Mouse (Mus musculus): ENCODE results near the gene Asic3. TPM values are rescaled to one million over a fixed set of nuclear protein-coding genes. Genes with fewer than 3 reads are reported as not detected.

The Asic3 gene
- polyA plus RNA-seq, 1 experiment, result not detected

GRCm38 (mm10) chr5:24399686-24400085 is 13.5 kb upstream of the Asic3 start:
- TF ChIP-seq EP300 (IDR thresholded peaks at IDR 0.05; ENCODE audit: insufficient read depth, low read depth, low read length), result no peak
- no peak for TF ChIP-seq POLR2A (IDR thresholded peaks at IDR 0.05; ENCODE audit: insufficient read depth, low read length)
- TF ChIP-seq CTCF (IDR thresholded peaks at IDR 0.05; ENCODE audit: low read depth, low read length), result no peak
- Histone ChIP-seq H3K27ac (ENCODE audit: insufficient read depth, low read length) (no peak overlapping the region), H3K9ac (ENCODE audit: low read depth, poor library complexity, severe bottlenecking) (no peak overlapping the region), H3K4me1 (ENCODE audit: control insufficient read depth, insufficient read depth, low read length) (no peaks in the 10 kb centered on the region), H3K27me3 (ENCODE audit: control insufficient read depth, insufficient read depth, low read length, poor library complexity, severe bottlenecking) (no peaks in the 10 kb centered on the region), H3K36me3 (ENCODE audit: control insufficient read depth, insufficient read depth, low read length, poor library complexity, severe bottlenecking) (no peaks in the 10 kb centered on the region), H3K9me3 (replicated peaks; ENCODE audit: control insufficient read depth, insufficient read depth, low read length, poor library complexity, severe bottlenecking) (no peaks in the 10 kb centered on the region), H3K4me3 (ENCODE audit: low read depth, low read length) (no peak overlapping the region)

DNA sequence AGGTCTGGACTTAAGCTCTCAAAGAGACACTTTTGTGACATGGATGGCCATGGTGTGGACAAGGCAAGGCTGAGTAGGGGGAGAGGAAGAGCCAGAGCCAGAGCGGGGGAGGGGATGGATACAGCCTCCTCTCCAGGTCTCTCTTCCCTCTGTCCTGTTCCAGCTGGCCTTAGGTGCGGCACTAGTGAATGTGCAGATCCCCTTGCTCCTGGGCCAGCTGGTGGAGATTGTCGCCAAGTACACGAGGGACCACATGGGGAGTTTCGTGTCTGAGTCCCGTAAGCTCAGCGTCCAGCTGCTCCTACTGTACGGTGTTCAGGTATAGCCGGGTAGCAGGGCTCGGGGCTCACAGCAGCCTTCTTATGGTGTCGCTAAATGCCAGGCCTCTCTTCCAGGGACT is 12.8 kb upstream of the Asic3 start:
- no peak overlapping the region for H3K9ac ChIP-seq (ENCODE audit: low read depth, poor library complexity, severe bottlenecking)
- no peak for TF ChIP-seq CTCF (IDR thresholded peaks at IDR 0.05; ENCODE audit: low read depth, low read length)
- no peak for TF ChIP-seq POLR2A (IDR thresholded peaks at IDR 0.05; ENCODE audit: insufficient read depth, low read length)
- no peak for TF ChIP-seq EP300 (IDR thresholded peaks at IDR 0.05; ENCODE audit: insufficient read depth, low read depth, low read length)
- no peaks in the 10 kb centered on the region for H3K9me3 ChIP-seq (replicated peaks; ENCODE audit: control insufficient read depth, insufficient read depth, low read length, poor library complexity, severe bottlenecking)
- no peaks in the 10 kb centered on the region for H3K4me1 ChIP-seq (ENCODE audit: control insufficient read depth, insufficient read depth, low read length)
- H3K27ac ChIP-seq (ENCODE audit: insufficient read depth, low read length), result no peak overlapping the region
- H3K4me3 ChIP-seq (ENCODE audit: low read depth, low read length), result no peak overlapping the region
- H3K36me3 ChIP-seq (ENCODE audit: control insufficient read depth, insufficient read depth, low read length, poor library complexity, severe bottlenecking), result no peaks in the 10 kb centered on the region
- H3K27me3 ChIP-seq (ENCODE audit: control insufficient read depth, insufficient read depth, low read length, poor library complexity, severe bottlenecking), result no peaks in the 10 kb centered on the region

GRCm38 (mm10) chr5:24400911-24401605 is 12.1 kb upstream of the Asic3 start:
- Histone ChIP-seq H3K36me3 (ENCODE audit: control insufficient read depth, insufficient read depth, low read length, poor library complexity, severe bottlenecking) (no peaks in the 10 kb centered on the region), H3K27ac (ENCODE audit: insufficient read depth, low read length) (no peak overlapping the region), H3K9ac (ENCODE audit: low read depth, poor library complexity, severe bottlenecking) (no peak overlapping the region), H3K9me3 (replicated peaks; ENCODE audit: control insufficient read depth, insufficient read depth, low read length, poor library complexity, severe bottlenecking) (no peaks in the 10 kb centered on the region), H3K4me1 (ENCODE audit: control insufficient read depth, insufficient read depth, low read length) (no peaks in the 10 kb centered on the region), H3K4me3 (ENCODE audit: low read depth, low read length) (no peak overlapping the region), H3K27me3 (ENCODE audit: control insufficient read depth, insufficient read depth, low read length, poor library complexity, severe bottlenecking) (no peaks in the 10 kb centered on the region)
- TF ChIP-seq EP300 (IDR thresholded peaks at IDR 0.05; ENCODE audit: insufficient read depth, low read depth, low read length), result no peak
- no peak for TF ChIP-seq POLR2A (IDR thresholded peaks at IDR 0.05; ENCODE audit: insufficient read depth, low read length)
- TF ChIP-seq CTCF (IDR thresholded peaks at IDR 0.05; ENCODE audit: low read depth, low read length), result no peak

DNA sequence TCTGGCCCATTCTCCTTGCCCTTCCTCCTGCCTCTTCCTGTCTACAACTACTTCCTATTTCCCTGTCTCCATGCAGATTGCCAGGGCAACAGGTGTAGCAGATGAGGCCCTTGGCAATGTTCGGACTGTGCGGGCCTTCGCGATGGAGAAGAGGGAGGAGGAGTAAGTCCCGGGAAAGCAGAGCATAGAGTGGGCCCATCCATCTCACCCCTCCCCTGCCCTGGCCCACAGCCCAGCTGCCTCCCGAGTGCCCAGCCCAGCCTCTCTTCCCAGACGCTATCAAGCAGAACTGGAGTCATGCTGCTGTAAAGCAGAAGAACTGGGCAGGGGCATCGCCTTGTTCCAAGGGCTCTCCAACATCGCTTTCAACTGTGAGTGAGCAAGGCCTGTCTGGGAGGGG is 11.2 kb upstream of the Asic3 start:
- Histone ChIP-seq H3K9me3 (replicated peaks; ENCODE audit: control insufficient read depth, insufficient read depth, low read length, poor library complexity, severe bottlenecking) (no peaks in the 10 kb centered on the region), H3K9ac (ENCODE audit: low read depth, poor library complexity, severe bottlenecking) (no peak overlapping the region), H3K27ac (ENCODE audit: insufficient read depth, low read length) (no peak overlapping the region), H3K4me1 (ENCODE audit: control insufficient read depth, insufficient read depth, low read length) (no peaks in the 10 kb centered on the region), H3K27me3 (ENCODE audit: control insufficient read depth, insufficient read depth, low read length, poor library complexity, severe bottlenecking) (no peaks in the 10 kb centered on the region), H3K4me3 (ENCODE audit: low read depth, low read length) (no peak overlapping the region), H3K36me3 (ENCODE audit: control insufficient read depth, insufficient read depth, low read length, poor library complexity, severe bottlenecking) (no peaks in the 10 kb centered on the region)
- TF ChIP-seq EP300 (IDR thresholded peaks at IDR 0.05; ENCODE audit: insufficient read depth, low read depth, low read length) (no peak), POLR2A (IDR thresholded peaks at IDR 0.05; ENCODE audit: insufficient read depth, low read length) (no peak), CTCF (IDR thresholded peaks at IDR 0.05; ENCODE audit: low read depth, low read length) (no peak)

DNA sequence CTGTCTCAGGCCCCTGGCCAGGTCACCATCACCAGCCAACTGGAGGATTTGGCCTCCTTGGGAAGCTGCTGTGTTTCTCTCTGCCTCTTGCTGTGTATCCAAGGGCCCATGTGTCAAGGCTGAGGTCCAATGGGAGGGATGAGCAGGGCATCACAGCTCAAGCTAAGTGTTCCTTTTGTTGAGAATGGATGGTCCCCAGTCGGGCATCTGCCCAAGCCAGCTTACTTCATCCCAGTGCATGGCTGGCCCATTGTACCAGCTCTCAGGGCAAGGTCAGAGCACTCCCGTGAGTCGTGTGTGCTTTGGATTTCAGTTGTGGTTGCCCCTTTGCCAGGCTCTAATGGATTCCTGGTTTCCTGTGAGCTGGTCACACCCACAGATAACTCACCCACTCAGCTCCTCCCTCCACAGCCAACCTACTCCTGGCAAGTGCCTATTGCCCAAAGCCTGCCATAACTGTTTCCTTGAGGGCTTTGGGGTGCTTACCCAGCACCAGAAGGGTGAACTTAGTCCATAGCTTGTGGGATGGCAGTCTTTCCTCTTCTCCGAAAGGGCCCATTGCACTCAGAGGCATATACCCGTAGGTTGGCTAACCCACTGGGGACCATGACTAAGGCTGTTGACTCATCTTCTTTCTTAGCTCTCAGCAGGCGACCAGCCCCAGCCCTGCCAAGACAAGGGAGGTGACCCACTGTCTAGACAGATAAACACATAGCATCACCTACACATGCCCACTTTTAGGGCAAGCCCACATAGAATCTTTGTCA is 8.4 kb upstream of the Asic3 start:
- Histone ChIP-seq H3K36me3 (ENCODE audit: control insufficient read depth, insufficient read depth, low read length, poor library complexity, severe bottlenecking) (no peaks in the 10 kb centered on the region), H3K27me3 (ENCODE audit: control insufficient read depth, insufficient read depth, low read length, poor library complexity, severe bottlenecking) (no peaks in the 10 kb centered on the region), H3K4me3 (ENCODE audit: low read depth, low read length) (no peak overlapping the region), H3K9ac (ENCODE audit: low read depth, poor library complexity, severe bottlenecking) (no peak overlapping the region), H3K4me1 (ENCODE audit: control insufficient read depth, insufficient read depth, low read length) (no peaks in the 10 kb centered on the region), H3K27ac (ENCODE audit: insufficient read depth, low read length) (no peak overlapping the region), H3K9me3 (replicated peaks; ENCODE audit: control insufficient read depth, insufficient read depth, low read length, poor library complexity, severe bottlenecking) (no peaks in the 10 kb centered on the region)
- no peak for TF ChIP-seq CTCF (IDR thresholded peaks at IDR 0.05; ENCODE audit: low read depth, low read length)

- Histone ChIP-seq H3K4me1 (ENCODE audit: control insufficient read depth, insufficient read depth, low read length) (no peaks in the 10 kb centered on the region), H3K36me3 (ENCODE audit: control insufficient read depth, insufficient read depth, low read length, poor library complexity, severe bottlenecking) (no peaks in the 10 kb centered on the region), H3K9ac (ENCODE audit: low read depth, poor library complexity, severe bottlenecking) (no peak overlapping the region), H3K27me3 (ENCODE audit: control insufficient read depth, insufficient read depth, low read length, poor library complexity, severe bottlenecking) (no peaks in the 10 kb centered on the region), H3K27ac (ENCODE audit: insufficient read depth, low read length) (no peak overlapping the region), H3K9me3 (replicated peaks; ENCODE audit: control insufficient read depth, insufficient read depth, low read length, poor library complexity, severe bottlenecking) (no peaks in the 10 kb centered on the region), H3K4me3 (ENCODE audit: low read depth, low read length) (no peak overlapping the region)
- TF ChIP-seq POLR2A (IDR thresholded peaks at IDR 0.05; ENCODE audit: insufficient read depth, low read length) (no peak), EP300 (IDR thresholded peaks at IDR 0.05; ENCODE audit: insufficient read depth, low read depth, low read length) (no peak), CTCF (IDR thresholded peaks at IDR 0.05; ENCODE audit: low read depth, low read length) (no peak)
These were observed 7.8 kb upstream of the Asic3 start for GRCm38 (mm10) chr5:24405389-24405876.
